Mouse (Mus musculus): ENCODE results near the gene Mdm4.
"Not testable (repeated sequence)": the region's sequence is repeated elsewhere in the genome, so short reads cannot be mapped to it uniquely, and the experiment has no call there.

The Mdm4 gene

DNA sequence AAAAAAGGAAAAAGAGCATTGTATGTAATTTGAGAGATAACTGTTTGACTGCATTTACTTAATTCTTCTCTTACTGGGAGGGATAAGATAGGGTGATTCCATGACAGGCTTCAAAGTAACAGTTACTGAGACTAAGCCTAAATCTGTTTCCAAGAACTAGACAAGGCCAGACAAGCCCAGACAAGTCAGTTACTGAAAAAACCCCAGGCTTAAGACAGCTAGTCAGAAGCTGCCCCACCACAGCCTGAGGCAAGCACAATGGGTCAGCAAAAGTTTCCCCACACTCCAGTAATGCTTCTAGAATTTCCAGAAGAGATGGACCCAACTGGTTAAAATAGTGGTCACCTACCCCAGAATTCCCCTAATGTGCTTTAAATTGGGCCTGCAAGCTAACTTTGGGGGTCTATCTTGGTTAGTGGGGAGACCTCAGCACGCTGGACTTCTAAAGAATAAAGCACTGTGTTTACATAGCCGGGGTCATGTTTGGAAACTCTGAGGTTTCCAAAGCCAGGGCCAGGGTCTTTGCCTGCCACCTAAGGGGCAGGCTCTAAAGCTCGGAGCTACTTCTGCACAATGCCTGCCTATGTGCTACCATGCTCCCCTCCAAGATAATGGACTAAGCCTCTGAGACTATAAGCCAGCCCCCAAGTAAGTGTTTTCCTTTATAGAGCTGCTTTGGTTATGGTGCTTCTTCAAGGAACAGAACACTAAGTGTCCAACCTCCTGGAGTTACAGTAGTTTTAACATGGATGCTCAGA lies 10.0 kb downstream of the Mdm4 start:
- DNase-seq (ENCODE audit: low spot score): no peak

GRCm38 (mm10) chr1:133019312-133019711 lies 11.0 kb downstream of the Mdm4 start:
- no peak for DNase-seq (ENCODE audit: low spot score)

- DNase-seq (ENCODE audit: low spot score): no peak
Observed at GRCm38 (mm10) chr1:133018580-133018979, 11.8 kb downstream of the Mdm4 start.

DNA sequence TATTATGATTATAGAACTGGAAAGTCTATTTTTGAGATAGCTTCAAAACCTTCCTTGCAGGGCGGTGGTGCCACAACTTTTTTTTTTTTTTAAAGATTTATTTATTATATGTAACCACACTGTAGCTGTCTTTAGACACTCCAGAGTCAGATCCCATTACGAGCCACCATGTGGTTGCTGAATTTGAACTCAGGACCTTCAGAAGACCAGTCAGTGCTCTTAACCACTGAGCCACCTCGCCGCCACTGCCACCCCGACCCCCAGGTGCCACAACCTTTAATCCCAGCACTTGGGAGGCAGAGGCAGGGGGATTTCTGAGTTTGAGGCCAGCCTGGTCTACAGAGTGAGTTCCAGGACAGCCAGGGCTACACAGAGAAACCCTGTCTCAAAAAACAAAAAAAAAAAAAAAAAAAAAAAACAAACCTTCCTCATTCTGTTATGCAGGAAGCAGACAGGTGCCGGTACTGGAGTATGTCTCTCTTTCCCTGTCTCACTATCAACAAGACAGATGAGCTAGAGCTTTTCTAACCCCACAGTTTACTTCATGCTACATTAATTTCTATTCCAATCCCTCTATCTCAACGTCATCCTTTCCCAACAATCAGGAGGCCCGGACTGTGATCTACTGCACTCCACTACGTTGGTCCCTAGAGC lies 13.5 kb downstream of the Mdm4 start:
- no peak for DNase-seq (ENCODE audit: low spot score)

GRCm38 (mm10) chr1:133014196-133014595 lies 16.2 kb downstream of the Mdm4 start:
- no peak for DNase-seq (ENCODE audit: low spot score)

DNA sequence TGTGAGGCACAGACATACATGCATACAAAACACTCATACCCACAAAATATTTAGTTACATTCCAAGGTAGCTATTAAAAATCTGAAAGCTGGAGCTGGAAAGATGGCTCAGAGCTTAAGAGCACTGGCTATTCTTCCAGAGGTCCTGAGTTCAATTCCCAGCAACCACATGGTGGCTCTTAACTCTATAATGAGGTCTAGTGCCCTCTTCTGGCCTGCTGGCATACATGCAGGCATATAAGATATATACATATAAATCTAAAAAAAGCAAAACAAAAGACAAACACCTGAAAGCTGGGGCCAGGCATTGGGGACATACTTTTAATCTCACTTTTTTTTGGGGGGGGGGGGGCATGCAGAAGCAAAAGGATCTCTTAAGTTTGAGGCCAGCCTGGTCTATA lies 17.0 kb downstream of the Mdm4 start:
- DNase-seq (ENCODE audit: low spot score): no peak

GRCm38 (mm10) chr1:133011955-133012841 lies 18.2 kb downstream of the Mdm4 start:
- DNase-seq (ENCODE audit: low spot score): no peak

DNA sequence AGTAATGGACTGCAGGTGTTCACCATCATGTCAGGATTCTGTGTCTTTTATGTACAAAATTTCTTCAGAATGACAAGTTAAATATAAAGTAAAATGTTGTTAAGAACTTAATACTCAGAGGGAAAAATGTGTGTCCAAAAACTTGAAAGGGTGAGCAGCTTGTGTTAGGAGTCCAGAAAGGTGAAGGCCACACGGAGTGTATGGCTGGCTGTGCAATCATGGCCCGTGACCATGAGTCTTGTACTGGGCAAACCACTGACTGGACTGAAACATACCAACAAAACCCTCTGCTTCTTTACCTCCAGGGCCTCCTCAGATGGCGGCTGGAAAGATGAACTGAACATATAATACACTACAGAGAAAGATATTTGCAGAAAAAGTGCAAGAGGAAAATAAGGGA lies 23.8 kb downstream of the Mdm4 start:
- no peak for DNase-seq (ENCODE audit: low spot score)

GRCm38 (mm10) chr1:133000347-133000746 lies 30.0 kb downstream of the Mdm4 start:
- no peak for DNase-seq (ENCODE audit: low spot score)

DNA sequence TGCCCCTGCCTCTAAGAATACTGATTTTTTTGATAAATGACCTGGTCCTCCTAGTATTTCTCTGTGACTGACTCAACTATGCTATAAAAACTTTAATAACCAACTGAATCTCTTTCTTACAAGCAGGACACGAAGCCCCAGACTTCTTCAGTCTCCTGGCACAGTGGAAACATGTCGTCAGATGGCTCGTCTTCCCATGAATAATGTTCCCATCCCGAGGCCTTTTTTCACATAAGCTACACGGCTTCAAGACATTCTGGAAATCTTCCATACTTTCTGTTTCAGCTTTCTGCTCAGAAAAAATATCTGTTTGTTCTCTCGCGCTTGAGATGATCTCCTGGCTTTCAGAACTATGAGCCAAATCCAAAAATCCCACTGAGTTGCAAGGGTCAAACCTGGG lies 38.8 kb downstream of the Mdm4 start:
- DNase-seq (ENCODE audit: low spot score): no peak

- no peak for DNase-seq (ENCODE audit: low spot score)
Observed at GRCm38 (mm10) chr1:132990733-132991132, 39.6 kb downstream of the Mdm4 start.

- DNase-seq (ENCODE audit: low spot score): not testable (repeated sequence)
Observed at GRCm38 (mm10) chr1:132988556-132989459, 41.6 kb downstream of the Mdm4 start.

DNA sequence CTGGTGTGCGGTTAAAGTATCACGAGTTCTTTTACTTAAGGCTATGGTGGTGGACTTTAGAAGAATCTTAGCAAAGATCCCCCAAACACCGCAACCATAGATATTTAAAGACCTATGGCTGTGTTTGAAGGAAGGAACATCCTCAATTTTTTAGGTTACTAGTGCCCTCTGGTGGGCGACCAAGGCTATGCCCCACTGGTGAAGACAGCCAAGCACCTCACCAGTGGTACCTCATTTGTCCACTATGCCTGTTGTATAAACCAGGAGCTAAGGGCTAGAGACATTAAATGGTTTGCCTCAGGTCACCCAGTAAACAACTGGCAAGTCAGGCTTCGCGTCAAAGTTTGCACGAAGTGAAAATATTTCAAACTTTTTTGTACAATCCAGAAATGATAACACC lies 47.6 kb downstream of the Mdm4 start:
- DNase-seq (ENCODE audit: low spot score): peak; percentile 40

DNA sequence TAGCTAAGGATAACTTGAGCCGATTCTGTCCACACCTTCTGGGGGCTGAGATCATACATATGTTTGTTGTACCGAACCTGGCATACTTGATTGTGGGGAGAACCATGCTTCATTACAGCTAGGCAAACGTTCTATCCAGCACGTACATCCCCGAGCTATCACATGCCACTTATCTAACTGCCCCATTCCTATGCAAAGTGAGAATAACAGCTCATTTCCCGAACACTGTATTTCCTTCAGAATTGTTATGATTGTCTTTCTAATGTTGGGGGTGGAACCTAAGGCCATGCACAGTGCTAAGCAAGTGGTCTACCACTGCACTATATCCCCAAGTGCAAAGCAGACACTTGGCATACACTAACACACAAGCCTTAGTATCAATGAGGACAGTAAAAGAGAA lies 49.1 kb downstream of the Mdm4 start:
- DNase-seq (ENCODE audit: low spot score): no peak

DNA sequence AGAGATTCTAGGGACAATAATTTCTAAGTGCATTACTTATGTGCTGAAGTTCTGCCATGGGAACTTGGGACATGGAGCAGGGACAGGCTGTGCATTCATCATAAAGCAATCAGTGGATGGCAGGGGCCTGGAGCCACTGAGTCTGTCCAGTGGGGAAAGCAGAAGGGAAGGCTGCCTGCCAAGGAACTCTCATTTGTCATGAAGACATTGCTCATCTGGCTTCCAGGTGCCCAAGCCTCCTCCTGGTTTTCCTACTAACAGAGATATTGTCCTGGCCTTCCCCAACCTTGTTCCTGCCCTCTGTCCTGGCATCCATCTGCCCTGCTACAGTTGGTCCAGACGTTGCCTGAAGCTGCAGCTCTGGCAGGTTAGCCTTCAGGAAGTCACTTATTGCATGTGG lies 53.0 kb downstream of the Mdm4 start:
- no peak for DNase-seq (ENCODE audit: low spot score)

- DNase-seq (ENCODE audit: low spot score): no peak
Observed at GRCm38 (mm10) chr1:132968659-132969058, 61.7 kb downstream of the Mdm4 start.

DNA sequence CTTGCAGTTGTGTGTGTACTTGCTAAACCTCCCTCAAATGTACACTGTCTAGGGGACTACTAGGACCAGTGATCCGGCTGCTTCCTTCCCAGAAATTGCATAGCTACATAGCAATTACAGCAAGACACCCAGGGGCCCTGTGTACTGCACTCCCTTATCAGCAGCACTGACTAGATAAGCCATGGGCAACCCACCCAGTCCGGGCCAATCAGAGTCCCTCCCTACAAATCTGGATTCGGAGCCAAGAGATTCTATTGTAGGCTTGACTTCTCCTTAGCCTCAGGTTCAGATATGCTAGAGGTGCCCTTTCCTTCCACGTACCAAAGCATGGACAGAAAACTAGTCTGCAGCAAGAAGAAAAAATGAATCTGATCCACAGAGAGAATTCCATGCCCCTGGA lies 65.7 kb downstream of the Mdm4 start:
- DNase-seq (ENCODE audit: low spot score): no peak

- no peak for DNase-seq (ENCODE audit: low spot score)
Observed at GRCm38 (mm10) chr1:132964106-132964505, 66.3 kb downstream of the Mdm4 start.

DNA sequence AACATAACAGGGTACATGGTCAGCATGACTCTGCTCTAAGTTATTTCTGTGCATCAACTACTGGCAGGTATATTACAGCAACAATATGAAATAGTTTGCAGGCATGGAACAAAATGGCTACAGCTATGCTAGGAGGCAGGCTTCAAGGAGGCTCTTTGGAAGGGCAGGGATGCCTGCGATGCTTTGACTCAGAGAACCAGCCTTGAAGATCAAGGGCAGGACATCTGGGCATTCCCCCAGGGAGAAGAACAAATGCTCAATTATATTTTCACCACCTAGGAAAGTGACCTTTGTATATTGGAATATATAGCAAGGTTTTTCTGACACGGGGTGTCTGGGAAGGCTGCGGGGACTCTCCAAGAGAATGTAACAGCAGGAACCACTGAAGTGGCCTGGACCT lies 68.6 kb downstream of the Mdm4 start:
- DNase-seq (ENCODE audit: low spot score): no peak

- DNase-seq (ENCODE audit: low spot score): no peak
Observed at GRCm38 (mm10) chr1:132956809-132957208, 73.6 kb downstream of the Mdm4 start.

GRCm38 (mm10) chr1:132947811-132948210 lies 82.5 kb downstream of the Mdm4 start:
- DNase-seq (ENCODE audit: low spot score): no peak

GRCm38 (mm10) chr1:132945826-132946225 lies 84.5 kb downstream of the Mdm4 start:
- DNase-seq (ENCODE audit: low spot score): no peak

Measured in layer of hippocampus, adult 9-10 months (tissue).